Mouse (Mus musculus) B cell, adult 67 days (primary cell): Measurements from ENCODE around the gene 2310034C09Rik. TPM values are rescaled to one million over a fixed set of nuclear protein-coding genes. Genes with fewer than 3 reads are reported as not detected.

ENCODE experiments used
- total RNA-seq, 2 experiments: library from RNA; stranded (reverse); gene quantifications; 4 replicates each; pipeline ENCODE4 v1.2.4; 2023

2310034C09Rik gene
- not detected for total RNA-seq

GRCm38 (mm10) chr16:88758547-88758946 lies at the start of gene 2310034C09Rik:
Gene 2310034C09Rik (plus strand): TSS chr16:88758847.

GRCm38 (mm10) chr16:88728812-88729275 lies 29.8 kb upstream of the 2310034C09Rik start, which contains the start of gene Krtap13-1:
Gene Krtap13-1 (plus strand): TSS chr16:88728862.

GRCm38 (mm10) chr16:88751535-88751934 lies 7.1 kb upstream of the 2310034C09Rik start, which contains the start of gene Krtap13:
Gene Krtap13 (minus strand): TSS chr16:88751635.

GRCm38 (mm10) chr16:88774106-88774505 lies 15.5 kb downstream of the 2310034C09Rik start, which contains the start of gene 2310057N15Rik:
Gene 2310057N15Rik (minus strand): TSS chr16:88774206.

GRCm38 (mm10) chr16:88777596-88777995 lies 18.9 kb downstream of the 2310034C09Rik start, which contains the start of gene Gm5965:
Gene Gm5965 (plus strand): TSS chr16:88777896.

Other genes with a start within 250 kb of the 2310034C09Rik start
- gene Cldn8, start 195.7 kb upstream of the 2310034C09Rik start, total RNA-seq, result not detected
- not detected for gene Krtap24-1, start 146.6 kb upstream of the 2310034C09Rik start, total RNA-seq
- not detected for gene 2310079G19Rik, start 131.2 kb upstream of the 2310034C09Rik start, total RNA-seq
- not detected for gene Krtap26-1, start 111.1 kb upstream of the 2310034C09Rik start, total RNA-seq
- not detected for gene Krtap27-1, start 87.2 kb upstream of the 2310034C09Rik start, total RNA-seq
- gene 2310061N02Rik, start 50.9 kb upstream of the 2310034C09Rik start, total RNA-seq, result not detected
- gene Krtap13-1, start 30.0 kb upstream of the 2310034C09Rik start, total RNA-seq, result not detected
- not detected for gene Krtap13, start 7.2 kb upstream of the 2310034C09Rik start, total RNA-seq
- not detected for gene 2310057N15Rik, start 15.4 kb downstream of the 2310034C09Rik start, total RNA-seq
- gene Gm5965, start 19.0 kb downstream of the 2310034C09Rik start, total RNA-seq, result not detected
- not detected for gene Gm20741, start 53.4 kb downstream of the 2310034C09Rik start, total RNA-seq
- gene Krtap15, start 61.4 kb downstream of the 2310034C09Rik start, total RNA-seq, result not detected
- gene Krtap14, start 67.3 kb downstream of the 2310034C09Rik start, total RNA-seq, result not detected
- gene Krtap19-1, start 110.6 kb downstream of the 2310034C09Rik start, total RNA-seq, result not detected
- gene Krtap19-2, start 115.4 kb downstream of the 2310034C09Rik start, total RNA-seq, result not detected
- not detected for gene Krtap19-3, start 119.2 kb downstream of the 2310034C09Rik start, total RNA-seq
- gene Krtap19-4, start 126.2 kb downstream of the 2310034C09Rik start, total RNA-seq, result not detected
- not detected for gene Krtap19-5, start 137.6 kb downstream of the 2310034C09Rik start, total RNA-seq
- gene Krtap19-9b, start 173.4 kb downstream of the 2310034C09Rik start, total RNA-seq, result not detected
- not detected for gene Krtap16-3, start 204.0 kb downstream of the 2310034C09Rik start, total RNA-seq